Mouse (Mus musculus) ovary, adult 18-20 months (tissue): ENCODE data around the gene B3galt5.

Source experiments
- DNase-seq: peaks from one replicate; pipeline ENCODE4 v3.0.0; 2022; ENCODE audit warnings: low spot score, mixed read lengths

The B3galt5 gene

GRCm38 (mm10) chr16:96235366-96235970, at the start of gene B3galt5:
Gene B3galt5 (plus strand): TSS chr16:96235801.
- no peak for DNase-seq

GRCm38 (mm10) chr16:96187619-96188018, 48.0 kb upstream of the B3galt5 start:
- DNase-seq, result no peak

- DNase-seq, result peak; percentile 98
These were observed 43.8 kb upstream of the B3galt5 start, which contains the start of gene Lca5l for GRCm38 (mm10) chr16:96191531-96192506. Gene Lca5l (minus strand): TSS chr16:96192271.

- peak; percentile 80 for DNase-seq
These were observed 35.5 kb upstream of the B3galt5 start, which contains the start of gene Sh3bgr for GRCm38 (mm10) chr16:96199913-96200701. Gene Sh3bgr (plus strand): TSS chr16:96200450.

GRCm38 (mm10) chr16:96200702-96201028, 34.9 kb upstream of the B3galt5 start:
- peak; percentile 50 for DNase-seq

GRCm38 (mm10) chr16:96201485-96202232, 33.9 kb upstream of the B3galt5 start:
- DNase-seq, result no peak

- no peak for DNase-seq
These were observed 25.8 kb upstream of the B3galt5 start for GRCm38 (mm10) chr16:96209789-96210188.

GRCm38 (mm10) chr16:96210856-96211255, 24.7 kb upstream of the B3galt5 start:
- DNase-seq, result no peak

GRCm38 (mm10) chr16:96213027-96213426, 22.6 kb upstream of the B3galt5 start:
- no peak for DNase-seq

- DNase-seq, result no peak
These were observed 14.1 kb upstream of the B3galt5 start for GRCm38 (mm10) chr16:96221491-96221890.

- DNase-seq, result no peak
These were observed 13.6 kb upstream of the B3galt5 start for GRCm38 (mm10) chr16:96221959-96222358.

- DNase-seq, result no peak
These were observed 13.1 kb upstream of the B3galt5 start for GRCm38 (mm10) chr16:96222452-96222851.

GRCm38 (mm10) chr16:96228438-96228837, 7.2 kb upstream of the B3galt5 start:
- DNase-seq, result no peak

GRCm38 (mm10) chr16:96229044-96229555, 6.5 kb upstream of the B3galt5 start:
- no peak for DNase-seq

- peak; percentile 40 for DNase-seq
These were observed 5.2 kb upstream of the B3galt5 start for GRCm38 (mm10) chr16:96230411-96230810.

- DNase-seq, result no peak
These were observed 4.3 kb upstream of the B3galt5 start for GRCm38 (mm10) chr16:96231251-96231650.

GRCm38 (mm10) chr16:96231974-96232373, 3.6 kb upstream of the B3galt5 start:
- DNase-seq, result no peak

GRCm38 (mm10) chr16:96233996-96234395, 1.6 kb upstream of the B3galt5 start:
- no peak for DNase-seq

- DNase-seq, result no peak
These were observed 8.9 kb downstream of the B3galt5 start for GRCm38 (mm10) chr16:96244496-96244895.

GRCm38 (mm10) chr16:96249635-96250034, 14.0 kb downstream of the B3galt5 start:
- no peak for DNase-seq

GRCm38 (mm10) chr16:96252146-96252545, 16.5 kb downstream of the B3galt5 start:
- no peak for DNase-seq
